8 mouse cellular contexts compared by ENCODE assay signal in the genomic region with DNA sequence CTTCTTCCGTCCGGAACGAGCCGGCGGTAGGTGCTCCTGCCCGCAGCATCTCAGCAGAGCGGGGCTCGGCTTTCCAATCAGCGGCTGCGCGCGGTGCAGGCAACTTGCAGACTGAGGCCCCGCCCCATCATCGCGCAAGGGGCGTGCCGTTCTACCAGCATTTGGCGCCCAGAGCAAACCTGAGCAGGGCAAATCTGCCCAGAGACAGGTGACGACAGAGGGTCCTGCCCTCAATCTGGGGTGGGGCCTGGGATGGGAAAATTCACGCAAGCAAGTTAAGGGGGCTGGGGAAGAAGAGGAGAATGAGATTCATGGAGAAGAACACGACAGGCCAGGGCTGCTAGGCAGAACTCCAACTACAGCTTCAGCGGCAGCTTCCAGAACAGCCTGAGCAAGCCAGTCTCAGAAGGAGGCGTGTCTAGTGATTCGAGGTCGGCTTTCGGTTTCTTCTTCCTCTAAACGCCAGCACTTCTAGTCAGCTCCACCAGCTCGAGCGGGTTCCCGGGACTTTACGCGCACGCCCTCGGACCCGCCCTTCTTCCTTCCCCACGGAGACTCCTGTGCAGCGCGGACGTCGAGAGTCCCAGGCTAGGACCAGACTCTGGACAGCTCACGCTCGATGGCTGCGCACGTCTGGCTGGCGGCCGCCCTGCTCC. TPM values are rescaled to one million over a fixed set of nuclear protein-coding genes. Genes with fewer than 3 reads are reported as not detected.
DNase-seq lines count a peak whose midpoint lies in the region; ATAC-seq lines count a peak whose summit lies in the region.

A gene (plus strand): TSS at position 293 of the 656 bp plus-strand sequence.
A gene (minus strand): TSS at position 504 of the 656 bp plus-strand sequence.

- peaks cover 36% of the 10 kb centered on the region for H3K27me3 ChIP-seq in forebrain, embryonic 14.5 days (replicated peaks; ENCODE audit: control insufficient read depth, insufficient read depth, low read length)
- peaks cover 82% of the 10 kb centered on the region for H3K27me3 ChIP-seq in neural tube, embryonic 15.5 days (replicated peaks)

- peak within 1 kb of the TSS; percentile 78 for H3K4me2 ChIP-seq in forebrain, embryonic 14.5 days (ENCODE audit: low read length)
- peak within 1 kb of the TSS; percentile 93 for H3K4me2 ChIP-seq in neural tube, embryonic 15.5 days

- ATAC-seq in forebrain, embryonic 14.5 days: peak; percentile 98
- ATAC-seq in neural tube, embryonic 15.5 days (ENCODE audit: low FRiP score): peak; percentile 98

- H3K9ac ChIP-seq in forebrain, embryonic 14.5 days (ENCODE audit: low read length): peak within 1 kb of the TSS; percentile 61
- H3K9ac ChIP-seq in neural tube, embryonic 15.5 days (replicated peaks): peak within 1 kb of the TSS; percentile 47

- peaks cover 9% of the 10 kb centered on the region for H3K4me1 ChIP-seq in forebrain, embryonic 14.5 days (ENCODE audit: control insufficient read depth, insufficient read depth, low read length)
- H3K4me1 ChIP-seq in neural tube, embryonic 15.5 days: peaks cover 18% of the 10 kb centered on the region

- peak; percentile 96 for DNase-seq in ES-CJ7 (ENCODE audit: low read depth, low spot score)
- peak; percentile 76 for DNase-seq in cerebellum, adult 11 months
- DNase-seq in forebrain, embryonic 14.5 days (ENCODE audit: low spot score): peak; percentile 96
- peak; percentile 97 to 99 for DNase-seq in heart, postnatal 14 days
- peak; percentile 98 for DNase-seq in layer of hippocampus, adult 11-12 months (ENCODE audit: low spot score)
- peak; percentile 97 to 98 for DNase-seq in lung, adult 18-20 months
- peak; percentile 89 for DNase-seq in testis, postnatal 14 days (ENCODE audit: low spot score)

- WGBS in forebrain, embryonic 14.5 days: under 1% methylated on average over 46 of the region's 46 CpGs
- under 1% methylated on average over 46 of the region's 46 CpGs for WGBS in neural tube, embryonic 15.5 days

- H3K36me3 ChIP-seq in forebrain, embryonic 14.5 days (ENCODE audit: control insufficient read depth, insufficient read depth, low read length): no peaks in the 10 kb centered on the region
- H3K36me3 ChIP-seq in neural tube, embryonic 15.5 days: no peaks in the 10 kb centered on the region

- H3K27ac ChIP-seq in forebrain, embryonic 14.5 days (ENCODE audit: low read depth, low read length): no peak within 1 kb of the TSS
- peak within 1 kb of the TSS; percentile 23; the same call in 1 of the 2 replicates for H3K27ac ChIP-seq in neural tube, embryonic 15.5 days (replicated peaks)

- peak within 1 kb of the TSS; percentile 39 for H3K4me3 ChIP-seq in forebrain, embryonic 14.5 days (ENCODE audit: low read depth, low read length)
- H3K4me3 ChIP-seq in neural tube, embryonic 15.5 days (replicated peaks): peak within 1 kb of the TSS; percentile 52

- intact Hi-C loops in heart, postnatal 14 days (cut with DNase I): loop anchor here (2.0 kb wide), 1 partner anchor 17 kb away; no protein-coding TSS in a partner anchor

- no peaks in the 10 kb centered on the region for H3K9me3 ChIP-seq in forebrain, embryonic 14.5 days (replicated peaks; ENCODE audit: control insufficient read depth, low read length)
- no peaks in the 10 kb centered on the region for H3K9me3 ChIP-seq in neural tube, embryonic 15.5 days (replicated peaks)

RNA-seq across cellular contexts. Expression of the first gene that starts in this region (rescaled TPM):
- polyA plus RNA-seq in forebrain, embryonic 14.5 days (2014; fragmentation: Nextera tagmentation; extraction: Ambion mirVana): 1.1 and 1.2 TPM in 2 replicates
- 1 to 10 TPM; 5.4 to 5.5 TPM for total RNA-seq in heart, postnatal 14 days (2021)
- 3.5 and 12.0 TPM in 2 replicates for polyA plus RNA-seq in neural tube, embryonic 15.5 days (2015; fragmentation: Nextera tagmentation; extraction: Ambion mirVana)

RNA-seq across cellular contexts. Expression of the second gene that starts in this region (rescaled TPM):
- polyA plus RNA-seq in forebrain, embryonic 14.5 days (2014; fragmentation: Nextera tagmentation; extraction: Ambion mirVana): 0.58 and 1.0 TPM in 2 replicates
- total RNA-seq in heart, postnatal 14 days (2021): 1 to 10 TPM; 6.5 to 7.2 TPM
- polyA plus RNA-seq in neural tube, embryonic 15.5 days (2015; fragmentation: Nextera tagmentation; extraction: Ambion mirVana): 2.1 and 35.0 TPM in 2 replicates
